Mouse (Mus musculus) bone marrow macrophage, adult 2 months (primary cell): ENCODE measurements around the gene Ube3b.

ENCODE experiments used
- CTCF ChIP-seq: IDR thresholded peaks from 2 replicates; pipeline ENCODE4 v1.5.1; 2012; ENCODE audit warnings: low read depth, mild to moderate bottlenecking, low read length, moderate library complexity
- POLR2A ChIP-seq: IDR thresholded peaks from 2 replicates; pipeline ENCODE4 v1.6.1; 2012; ENCODE audit warnings: mild to moderate bottlenecking, low read depth, low read length, borderline replicate concordance

- TF ChIP-seq POLR2A (no peak), CTCF (no peak)
These were observed 34.9 kb upstream of the Ube3b start for GRCm38 (mm10) chr5:114345538-114345937.
